24 mouse cellular contexts compared by ENCODE assay signal in the genomic region with DNA sequence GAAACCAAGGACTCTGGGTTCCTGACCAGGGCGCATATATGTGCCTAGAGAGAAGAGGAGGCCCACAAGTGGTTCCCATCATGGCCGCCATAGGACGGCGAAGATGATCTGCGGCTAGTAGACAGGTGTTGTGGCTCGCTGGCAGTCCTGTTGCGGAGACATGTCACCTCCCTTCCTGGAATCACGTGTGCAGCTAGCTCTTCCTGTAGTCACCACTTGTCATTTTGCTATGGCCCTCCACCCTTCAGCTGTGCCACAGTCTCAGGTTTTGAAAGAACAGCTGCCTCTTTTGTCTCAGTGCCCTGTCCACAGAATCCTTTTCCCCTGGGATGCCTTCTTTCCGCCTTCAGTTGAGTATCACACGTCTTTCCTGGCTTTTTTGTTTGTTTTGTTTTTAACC.
A peak's percentile ranks its signal among the peaks of the same experiment; 100 is the strongest.
DNase-seq lines count a peak whose midpoint lies in the region; ATAC-seq and TF ChIP-seq lines count a peak whose summit lies in the region.
"Had no signal": no experiment of that assay in that cellular context is flagged by ENCODE, and none has a peak within 500 bp of the region (broad histone marks: within the 10 kb centered on the region; RNA-seq: fewer than 3 reads in every experiment).

No protein-coding gene starts in this region.

- no peaks in the 10 kb centered on the region for H3K27me3 ChIP-seq in embryonic facial prominence, embryonic 14.5 days (replicated peaks; ENCODE audit: control insufficient read depth, insufficient read depth, low read length)
- 0 out of 2 replicates have a peak, but pooled peaks cover 3% of the 10 kb centered on the region for H3K27me3 ChIP-seq in embryonic facial prominence, embryonic 10.5 days (replicated peaks; ENCODE audit: low read depth, poor library complexity, severe bottlenecking)
- H3K27me3 ChIP-seq in limb, embryonic 10.5 days (ENCODE audit: low read depth, poor library complexity, severe bottlenecking) = no peaks in the 10 kb centered on the region
- H3K27me3 ChIP-seq in myocyte (ENCODE audit: control insufficient read depth, insufficient read depth, insufficient read length) = no peaks in the 10 kb centered on the region
- H3K27me3 ChIP-seq in liver, postnatal 0 days (ENCODE audit: insufficient read depth, low read length) = no peaks in the 10 kb centered on the region
- H3K27me3 ChIP-seq: embryonic facial prominence, embryonic 12.5 days; heart, embryonic 12.5 days; heart, embryonic 15.5 days; intestine, embryonic 15.5 days had no signal

- no peak overlapping the region for H3K4me2 ChIP-seq in embryonic facial prominence, embryonic 14.5 days (ENCODE audit: low read depth, low read length)
- H3K4me2 ChIP-seq in myocyte (ENCODE audit: low read depth) = peak overlapping the region; percentile 19
- H3K4me2 ChIP-seq in liver, postnatal 0 days (ENCODE audit: low read depth, low read length) = no peak overlapping the region
- H3K4me2 ChIP-seq: embryonic facial prominence, embryonic 12.5 days; forebrain, embryonic 12.5 days; heart, embryonic 12.5 days; heart, embryonic 15.5 days; hindbrain, embryonic 13.5 days; intestine, embryonic 15.5 days had no signal

- 76% methylated on average over 10 of the region's 10 CpGs for WGBS in embryonic facial prominence, embryonic 14.5 days
- 81% methylated on average over 10 of the region's 10 CpGs for WGBS in embryonic facial prominence, embryonic 10.5 days
- 92% methylated on average over 10 of the region's 10 CpGs for WGBS in limb, embryonic 10.5 days
- WGBS in liver, postnatal 0 days (ENCODE audit: insufficient replicate concordance) = 78% methylated on average over 10 of the region's 10 CpGs

- no peaks in the 10 kb centered on the region for H3K79me2 ChIP-seq in myocyte (ENCODE audit: control insufficient read depth, insufficient read depth)

- peak; percentile 77 for DNase-seq in embryonic facial prominence, embryonic 14.5 days (ENCODE audit: low spot score)
- no peak for DNase-seq in embryonic facial prominence, embryonic 10.5 days (ENCODE audit: low spot score)
- peak; percentile 16 for DNase-seq in adipocyte (ENCODE audit: low spot score)
- no peak for DNase-seq in limb, embryonic 10.5 days (ENCODE audit: low spot score)
- no peak for DNase-seq in liver, postnatal 0 days
- DNase-seq: adrenal gland, adult 2 months; adrenal gland, postnatal 14 days; cerebellum, adult 18-20 months; cerebellum, adult 9-10 months; cerebellum, postnatal 14 days; gastrocnemius, postnatal 25 days; heart, postnatal 36 days had no signal

- ATAC-seq in embryonic facial prominence, embryonic 14.5 days (ENCODE audit: low read depth) = peak; percentile 60; the same call in 1 of the 2 replicates
- no peak for ATAC-seq in erythroid progenitor cell, adult 5-6 weeks (replicated peaks; ENCODE audit: low FRiP score, poor library complexity, severe bottlenecking)
- no peak for ATAC-seq in liver, postnatal 0 days
- ATAC-seq: activated CD4-positive, CD25-positive, alpha-beta regulatory T cell, adult 4 months; forebrain, embryonic 16.5 days; hindbrain, embryonic 16.5 days; intestine, embryonic 15.5 days had no signal

- H3K4me1 ChIP-seq in embryonic facial prominence, embryonic 14.5 days (ENCODE audit: control insufficient read depth, insufficient read depth, low read length) = peaks cover 4% of the 10 kb centered on the region; the same call in 1 of the 2 replicates
- peaks cover 42% of the 10 kb centered on the region for H3K4me1 ChIP-seq in embryonic facial prominence, embryonic 10.5 days
- peaks cover 41% of the 10 kb centered on the region for H3K4me1 ChIP-seq in limb, embryonic 10.5 days
- H3K4me1 ChIP-seq in liver, postnatal 0 days (ENCODE audit: insufficient read depth) = no peaks in the 10 kb centered on the region; the same call in 1 of the 2 replicates
- H3K4me1 ChIP-seq: intestine, embryonic 15.5 days had no signal

- H3ac ChIP-seq in myocyte (ENCODE audit: control insufficient read depth, insufficient read length) = no peak overlapping the region

- TF ChIP-seq CTCF in liver, postnatal 0 days (IDR thresholded peaks at IDR 0.05; ENCODE audit: low read depth) = no peak

- no peak for TF ChIP-seq POLR2A in myocyte (IDR thresholded peaks at IDR 0.05; ENCODE audit: insufficient read length, low read depth)

- H3K27ac ChIP-seq in embryonic facial prominence, embryonic 14.5 days (replicated peaks; ENCODE audit: low read depth, low read length) = peak overlapping the region; percentile 70
- no peak overlapping the region for H3K27ac ChIP-seq in embryonic facial prominence, embryonic 10.5 days (replicated peaks)
- H3K27ac ChIP-seq in limb, embryonic 10.5 days = peak overlapping the region; percentile 3; the same call in 1 of the 2 replicates
- H3K27ac ChIP-seq in liver, postnatal 0 days (ENCODE audit: low read depth) = no peak overlapping the region
- H3K27ac ChIP-seq: embryonic facial prominence, embryonic 12.5 days; forebrain, embryonic 12.5 days; heart, embryonic 15.5 days; hindbrain, embryonic 13.5 days; intestine, embryonic 15.5 days had no signal

- no peaks in the 10 kb centered on the region for H3K36me3 ChIP-seq in embryonic facial prominence, embryonic 14.5 days (ENCODE audit: control insufficient read depth, insufficient read depth, low read length)
- no peaks in the 10 kb centered on the region for H3K36me3 ChIP-seq in embryonic facial prominence, embryonic 10.5 days (replicated peaks)
- H3K36me3 ChIP-seq in limb, embryonic 10.5 days = no peaks in the 10 kb centered on the region
- no peaks in the 10 kb centered on the region for H3K36me3 ChIP-seq in myocyte (ENCODE audit: control insufficient read depth, insufficient read depth)
- no peaks in the 10 kb centered on the region for H3K36me3 ChIP-seq in liver, postnatal 0 days (replicated peaks; ENCODE audit: insufficient read depth, low read length)
- H3K36me3 ChIP-seq: embryonic facial prominence, embryonic 12.5 days; forebrain, embryonic 12.5 days; heart, embryonic 12.5 days; heart, embryonic 15.5 days; hindbrain, embryonic 10.5 days; hindbrain, embryonic 13.5 days; intestine, embryonic 15.5 days had no signal

- no peak overlapping the region for H3K4me3 ChIP-seq in embryonic facial prominence, embryonic 14.5 days (ENCODE audit: low read depth, low read length)
- H3K4me3 ChIP-seq in embryonic facial prominence, embryonic 10.5 days = no peak overlapping the region
- no peak overlapping the region for H3K4me3 ChIP-seq in limb, embryonic 10.5 days
- H3K4me3 ChIP-seq in myocyte = no peak overlapping the region
- no peak overlapping the region for H3K4me3 ChIP-seq in liver, postnatal 0 days (ENCODE audit: low read depth, low read length)
- H3K4me3 ChIP-seq: embryonic facial prominence, embryonic 12.5 days; forebrain, embryonic 12.5 days; heart, embryonic 12.5 days; heart, embryonic 15.5 days; hindbrain, embryonic 10.5 days; hindbrain, embryonic 13.5 days; intestine, embryonic 15.5 days had no signal

- TF ChIP-seq EP300 in liver, postnatal 0 days (IDR thresholded peaks at IDR 0.05; ENCODE audit: low read depth) = no peak

- no peak overlapping the region for H3K9ac ChIP-seq in embryonic facial prominence, embryonic 14.5 days (ENCODE audit: low read depth, low read length)
- no peak overlapping the region for H3K9ac ChIP-seq in liver, postnatal 0 days (replicated peaks)
- H3K9ac ChIP-seq: embryonic facial prominence, embryonic 12.5 days; forebrain, embryonic 12.5 days; heart, embryonic 12.5 days; heart, embryonic 15.5 days; hindbrain, embryonic 13.5 days; intestine, embryonic 15.5 days had no signal

- no peaks in the 10 kb centered on the region for H3K9me3 ChIP-seq in embryonic facial prominence, embryonic 14.5 days (ENCODE audit: control insufficient read depth, low read length)
- H3K9me3 ChIP-seq in embryonic facial prominence, embryonic 10.5 days = no peaks in the 10 kb centered on the region
- no peaks in the 10 kb centered on the region for H3K9me3 ChIP-seq in limb, embryonic 10.5 days (replicated peaks)
- no peaks in the 10 kb centered on the region for H3K9me3 ChIP-seq in liver, postnatal 0 days (ENCODE audit: low read length)
- H3K9me3 ChIP-seq: embryonic facial prominence, embryonic 12.5 days; forebrain, embryonic 12.5 days; heart, embryonic 12.5 days; heart, embryonic 15.5 days; hindbrain, embryonic 10.5 days; hindbrain, embryonic 13.5 days; intestine, embryonic 15.5 days had no signal

TF ChIP-seq in myocyte, 11 proteins besides CTCF, POLR2A, EP300 and RAD21:
- TF ChIP-seq USF1 (IDR thresholded peaks at IDR 0.05; ENCODE audit: low read depth) (peak; percentile 68), MYOG (IDR thresholded peaks at IDR 0.05; ENCODE audit: control insufficient read depth in 1 of 3, insufficient read depth in 1 of 3, insufficient read length in 2 of 3, low read depth in 2 of 3) (peak; percentile 90 to 99 (median 90)), POLR2AphosphoS2 (IDR thresholded peaks at IDR 0.05; ENCODE audit: insufficient read length, low read depth) (no peak), MYOD1 (IDR thresholded peaks at IDR 0.05; ENCODE audit: control insufficient read depth in 1 of 3, insufficient read length in 2 of 3, low read depth in 2 of 3) (peak; percentile 82 to 96 (median 92)), CEBPB (IDR thresholded peaks at IDR 0.05; ENCODE audit: insufficient read depth, poor library complexity, severe bottlenecking) (no peak), TCF3 (IDR thresholded peaks at IDR 0.05; ENCODE audit: insufficient read length, low read depth) (peak; percentile 86), TCF12 (IDR thresholded peaks at IDR 0.05; ENCODE audit: insufficient read depth, poor library complexity, severe bottlenecking) (peak; percentile 84)

Comparison
In these comparisons a context has a peak if more than half of its experiments do, and no peak if none do; other contexts are left out.
1. DNase-seq: peak in embryonic facial prominence, embryonic 14.5 days (single experiment) and adipocyte (single experiment); none in embryonic facial prominence, embryonic 10.5 days (single experiment), limb, embryonic 10.5 days (single experiment) and liver, postnatal 0 days (single experiment).
2. H3K27ac ChIP-seq: peak in embryonic facial prominence, embryonic 14.5 days (single experiment) and limb, embryonic 10.5 days (single experiment); none in embryonic facial prominence, embryonic 10.5 days (single experiment) and liver, postnatal 0 days (single experiment).